8 mouse cellular contexts compared by ENCODE assay signal in the genomic region with DNA sequence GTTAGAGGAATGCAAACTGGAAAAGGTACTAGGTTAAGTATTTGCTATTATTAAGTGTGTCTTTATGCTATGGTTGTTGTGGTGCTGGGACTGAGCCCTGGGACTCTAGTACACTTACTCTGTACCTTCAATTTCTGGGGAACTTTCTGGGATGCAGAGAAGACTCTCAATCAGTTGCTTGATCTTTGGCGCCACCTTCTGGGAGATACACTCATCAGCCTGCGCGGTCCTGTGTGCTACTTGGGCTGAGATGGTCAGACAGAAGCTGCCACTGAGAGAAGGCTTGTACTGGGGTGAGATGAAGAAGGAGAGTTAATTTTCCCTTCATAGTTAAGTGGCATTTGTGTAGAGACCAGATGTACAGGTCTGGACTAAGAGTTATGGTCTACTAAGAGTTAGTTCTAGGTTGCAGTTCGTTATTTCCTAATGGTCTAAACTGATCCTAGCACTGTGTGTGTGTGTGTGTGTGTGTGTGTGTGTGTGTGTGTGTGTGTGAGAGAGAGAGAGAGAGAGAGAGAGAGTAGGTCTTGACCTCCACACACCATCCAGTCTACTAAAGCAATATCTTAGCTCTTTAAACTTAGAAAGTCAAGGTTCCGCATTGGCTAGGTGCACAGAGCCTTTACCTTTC. TPM values are rescaled to one million over a fixed set of nuclear protein-coding genes. Genes with fewer than 3 reads are reported as not detected.
DNase-seq lines count a peak whose midpoint lies in the region; ATAC-seq and TF ChIP-seq lines count a peak whose summit lies in the region.

No protein-coding gene starts in this region.

- no peak for TF ChIP-seq POLR2A in bone marrow macrophage, adult 2 months (IDR thresholded peaks at IDR 0.05; ENCODE audit: borderline replicate concordance, low read depth, low read length)

- H3K4me1 ChIP-seq in bone marrow macrophage, adult 2 months (ENCODE audit: control insufficient read depth, insufficient read depth, low read length): no peaks in the 10 kb centered on the region

- ATAC-seq in CD4-positive, CD25-positive, alpha-beta regulatory T cell, adult 4 months: peak; percentile 49
- peak; percentile 53; the same call in 1 of the 2 replicates for ATAC-seq in neutrophil, adult 5-6 weeks (ENCODE audit: extremely low read depth, insufficient number of reproducible peaks, low FRiP score, poor library complexity, severe bottlenecking)

- DNase-seq in fibroblast of lung, adult 2 months (ENCODE audit: low read depth): peak; percentile 37
- DNase-seq in heart, postnatal 14 days: peak; percentile 71 to 82
- DNase-seq in kidney, postnatal 4 days: peak; percentile 83 to 85
- DNase-seq in lung, adult 18-20 months: peak; percentile 52 to 60
- DNase-seq in thymus, postnatal 0 days (ENCODE audit: low spot score): peak; percentile 61

- intact Hi-C loops in heart, postnatal 14 days (cut with DNase I): loop anchor here (5.0 to 10.0 kb wide), 3 partner anchors 36 to 238 kb away; no protein-coding TSS in a partner anchor

- peak; percentile 72 for TF ChIP-seq CTCF in bone marrow macrophage, adult 2 months (IDR thresholded peaks at IDR 0.05; ENCODE audit: low read depth, low read length)

- H3K27ac ChIP-seq in bone marrow macrophage, adult 2 months (ENCODE audit: insufficient read depth, low read depth, low read length): no peak overlapping the region

- H3K4me3 ChIP-seq in bone marrow macrophage, adult 2 months (ENCODE audit: insufficient read depth, low read length): no peak overlapping the region

RNA-seq across cellular contexts. Expression of gene S100a7a, which starts 0.8 kb away (rescaled TPM):
- polyA plus RNA-seq in CD4-positive, CD25-positive, alpha-beta regulatory T cell, adult 4 months (2017; shearing (Covaris generic)): not detected
- 0.63 TPM in 1 of 2 replicates, not detected in the other for polyA plus RNA-seq in bone marrow macrophage, adult 2 months (2012; ENCODE audit: insufficient read depth, insufficient read length, missing spikeins)
- total RNA-seq in heart, postnatal 14 days (2021): under 1 TPM in 1 of 2 experiments, not detected in 1; 0.17 TPM
- 0.81 and 1.1 TPM in 2 replicates for total RNA-seq in neutrophil, adult 5-6 weeks (2017)
- polyA plus RNA-seq in thymus, postnatal 0 days (2015; fragmentation: Nextera tagmentation; extraction: Ambion mirVana): 0.28 and 0.38 TPM in 2 replicates

RNA-seq across cellular contexts. Expression of gene S100a8, which starts 15.8 kb away (rescaled TPM):
- polyA plus RNA-seq in CD4-positive, CD25-positive, alpha-beta regulatory T cell, adult 4 months (2017; shearing (Covaris generic)): not detected
- 16.7 and 16.9 TPM in 2 replicates for polyA plus RNA-seq in bone marrow macrophage, adult 2 months (2012; ENCODE audit: insufficient read depth, insufficient read length, missing spikeins)
- total RNA-seq in heart, postnatal 14 days (2021): 1 to 10 TPM; 2.6 to 2.8 TPM
- total RNA-seq in neutrophil, adult 5-6 weeks (2017): 8,742 and 9,143 TPM in 2 replicates
- 77.0 and 115 TPM in 2 replicates for polyA plus RNA-seq in thymus, postnatal 0 days (2015; fragmentation: Nextera tagmentation; extraction: Ambion mirVana)

RNA-seq across cellular contexts. Expression of gene S100a6, which starts 40.3 kb away (rescaled TPM):
- polyA plus RNA-seq in CD4-positive, CD25-positive, alpha-beta regulatory T cell, adult 4 months (2017; shearing (Covaris generic)): 100 to 1,000 TPM; 291 to 360 TPM
- 1,285 and 1,346 TPM in 2 replicates for polyA plus RNA-seq in bone marrow macrophage, adult 2 months (2012; ENCODE audit: insufficient read depth, insufficient read length, missing spikeins)
- total RNA-seq in heart, postnatal 14 days (2021): 10 to 100 TPM; 62.2 to 71.0 TPM
- total RNA-seq in neutrophil, adult 5-6 weeks (2017): 1,146 and 1,580 TPM in 2 replicates
- polyA plus RNA-seq in thymus, postnatal 0 days (2015; fragmentation: Nextera tagmentation; extraction: Ambion mirVana): 164 and 165 TPM in 2 replicates

RNA-seq across cellular contexts. Expression of gene S100a9, which starts 42.5 kb away (rescaled TPM):
- polyA plus RNA-seq in CD4-positive, CD25-positive, alpha-beta regulatory T cell, adult 4 months (2017; shearing (Covaris generic)): not detected
- 23.9 and 24.5 TPM in 2 replicates for polyA plus RNA-seq in bone marrow macrophage, adult 2 months (2012; ENCODE audit: insufficient read depth, insufficient read length, missing spikeins)
- 1 to 10 TPM; 3.7 to 5.4 TPM for total RNA-seq in heart, postnatal 14 days (2021)
- total RNA-seq in neutrophil, adult 5-6 weeks (2017): 13,076 and 15,649 TPM in 2 replicates
- polyA plus RNA-seq in thymus, postnatal 0 days (2015; fragmentation: Nextera tagmentation; extraction: Ambion mirVana): 26.1 and 50.1 TPM in 2 replicates

RNA-seq across cellular contexts. Expression of gene S100a5, which starts 44.7 kb away (rescaled TPM):
- not detected for polyA plus RNA-seq in CD4-positive, CD25-positive, alpha-beta regulatory T cell, adult 4 months (2017; shearing (Covaris generic))
- not detected in 2 replicates for polyA plus RNA-seq in bone marrow macrophage, adult 2 months (2012; ENCODE audit: insufficient read depth, insufficient read length, missing spikeins)
- not detected for total RNA-seq in heart, postnatal 14 days (2021)
- total RNA-seq in neutrophil, adult 5-6 weeks (2017): not detected in 2 replicates
- polyA plus RNA-seq in thymus, postnatal 0 days (2015; fragmentation: Nextera tagmentation; extraction: Ambion mirVana): 0.51 and 1.2 TPM in 2 replicates

Comparison
In these comparisons a context has a peak if more than half of its experiments do, and no peak if none do; other contexts are left out.
1. RNA of gene S100a8, which starts 15.8 kb away (polyA plus RNA-seq): 77.0 to 115 TPM in thymus, postnatal 0 days and 16.7 to 16.9 TPM in bone marrow macrophage, adult 2 months; not detected in CD4-positive, CD25-positive, alpha-beta regulatory T cell, adult 4 months; every median in the first group is over 10 times any median in the second.
2. Peak in every context shown above with its lines, with median percentiles within 50 percentile points of each other: DNase-seq.